Mouse (Mus musculus) G1E (cell line): ENCODE data around the gene Decr2. TPM values are rescaled to one million over a fixed set of nuclear protein-coding genes. Genes with fewer than 3 reads are reported as not detected.

Experiments used
- ATAC-seq: 2 replicates; pipeline ENCODE4 v1.8.0; 2016; ENCODE audit warnings: mild to moderate bottlenecking; ENCODE audit not compliant: insufficient number of reproducible peaks, poor library complexity, low FRiP score, severe bottlenecking; ENCODE audit errors: extremely low read depth
- DNase-seq: peaks from one replicate; pipeline ENCODE4 v3.0.0; 2012; ENCODE audit warnings: low spot score
- H3K27me3 ChIP-seq: 2 replicates; pipeline ENCODE4 v1.6.1; 2012; ENCODE audit warnings: mild to moderate bottlenecking, low read length, inconsistent platforms; ENCODE audit not compliant: insufficient read depth
- H3K36me3 ChIP-seq: replicated peaks from 2 replicates; pipeline ENCODE3; 2012; ENCODE audit warnings: mild to moderate bottlenecking, inconsistent platforms
- H3K4me1 ChIP-seq: 2 replicates; pipeline ENCODE4 v1.6.1; 2012; ENCODE audit warnings: low read depth, low read length, inconsistent platforms, mixed read lengths; ENCODE audit not compliant: insufficient read depth
- H3K4me3 ChIP-seq: 2 replicates; pipeline ENCODE4 v1.5.1; 2012; ENCODE audit warnings: low read depth, mild to moderate bottlenecking, inconsistent platforms, low read length, moderate library complexity, mixed read lengths
- H3K9me3 ChIP-seq: replicated peaks from 2 replicates; pipeline ENCODE4 v1.6.1; 2012; ENCODE audit warnings: inconsistent platforms
- CTCF ChIP-seq: IDR thresholded peaks from 2 replicates; pipeline ENCODE4 v1.5.1; 2012; ENCODE audit warnings: low read depth, low read length, inconsistent platforms, mixed read lengths
- GATA1 ChIP-seq: IDR thresholded peaks from 2 replicates; pipeline ENCODE4 v1.6.1; 2012; ENCODE audit warnings: borderline replicate concordance, low read length, inconsistent platforms, mixed read lengths
- GATA2 ChIP-seq: IDR thresholded peaks from 2 replicates; pipeline ENCODE4 v1.6.1; 2012; ENCODE audit warnings: low read depth, low read length, inconsistent platforms, borderline replicate concordance
- POLR2AphosphoS5 ChIP-seq: IDR thresholded peaks from 2 replicates; pipeline ENCODE4 v1.6.1; 2012; ENCODE audit warnings: low read depth, low read length, inconsistent platforms; ENCODE audit not compliant: insufficient replicate concordance
- TAL1 ChIP-seq: conservative IDR thresholded peaks from 2 replicates; pipeline ENCODE4 v1.6.1; 2012; ENCODE audit warnings: low read depth, low read length, inconsistent platforms, mixed read lengths
- polyA plus RNA-seq: library from polyadenylated mRNA; stranded (reverse); fragments of >175 nt; gene quantifications from 2 replicates; pipeline ENCODE4 v1.2.3, GENCODE M21; 2012
- total RNA-seq, 2 experiments: library from RNA; stranded (forward) in 1 of 2; stranded (reverse) in 1 of 2; fragments of 200-1000 nt in 1 of 2; fragments of >200 nt in 1 of 2; fragmentation: Nextera tagmentation in 1 of 2; gene quantifications; 2 replicates each; pipeline ENCODE4 v1.2.3; 2014 to 2017

The Decr2 gene
- total and polyA plus RNA-seq, 3 experiments, result 0.34 to 7.6 (median 6.4) TPM

DNA sequence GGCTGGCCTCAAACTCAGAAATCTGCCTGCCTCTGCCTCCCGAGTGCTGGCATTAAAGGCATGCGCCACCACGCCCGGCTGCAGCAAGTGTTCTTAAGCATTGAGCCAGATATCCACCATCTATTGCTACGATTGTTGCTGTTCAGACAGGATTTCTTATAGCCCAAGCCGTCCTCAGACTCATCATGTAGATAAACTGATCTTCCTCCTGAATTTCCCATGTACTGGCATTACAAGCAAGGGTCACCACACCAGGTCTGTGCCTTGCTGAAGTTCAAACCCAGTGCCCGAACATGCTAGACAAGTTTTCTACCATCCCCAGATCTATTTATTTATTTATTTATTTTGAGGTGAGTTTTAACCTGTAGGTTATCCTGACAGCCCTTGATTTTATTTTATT lies 8.3 kb upstream of the Decr2 start:
- peaks cover 8% of the 10 kb centered on the region for H3K36me3 ChIP-seq
- H3K4me1 ChIP-seq, result peaks cover 25% of the 10 kb centered on the region
- TF ChIP-seq TAL1 (no peak), GATA2 (no peak), GATA1 (no peak), CTCF (no peak)
- H3K9me3 ChIP-seq, result no peaks in the 10 kb centered on the region
- no peak for DNase-seq
- H3K27me3 ChIP-seq, result no peaks in the 10 kb centered on the region; the same call in 1 of the 2 replicates
- H3K4me3 ChIP-seq, result no peak overlapping the region
- ATAC-seq, result no peak

DNA sequence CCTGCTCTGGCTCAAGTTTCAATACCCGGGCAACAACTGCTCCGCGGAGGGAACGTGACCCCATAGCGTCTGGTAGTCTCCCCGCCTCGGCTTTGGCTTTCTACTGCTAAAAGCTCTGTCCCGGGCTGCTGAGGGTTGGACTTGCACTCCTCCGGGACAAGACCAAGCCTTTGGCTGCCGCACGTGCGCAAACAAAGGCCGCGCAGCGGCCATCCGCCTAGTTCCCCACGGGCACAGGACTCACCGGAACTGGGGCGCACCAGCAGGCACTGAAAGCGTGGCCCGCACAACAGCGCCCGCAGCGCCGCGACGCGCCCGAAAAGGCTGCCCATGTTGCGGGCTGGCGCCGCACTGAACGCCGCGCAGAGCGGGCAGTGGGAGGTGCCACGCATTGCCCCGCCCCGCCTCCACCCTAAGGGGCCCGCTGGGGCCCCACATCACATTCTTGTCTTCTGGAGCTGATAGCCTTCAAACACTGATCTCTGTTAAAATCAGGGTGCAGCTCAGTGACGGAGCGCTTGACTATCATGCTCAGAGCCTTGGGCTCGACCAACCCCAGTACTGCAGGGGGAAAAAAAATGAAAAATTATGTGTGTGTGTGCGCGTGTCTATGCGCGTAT lies 5.1 kb upstream of the Decr2 start, which contains the start of gene Nme4:
Gene Nme4 (minus strand): TSS at position 482 of the 620 bp plus-strand sequence.
- peak within 1 kb of the TSS; percentile 82 for H3K4me3 ChIP-seq
- H3K4me1 ChIP-seq, result peaks cover 29% of the 10 kb centered on the region
- H3K27me3 ChIP-seq, result no peaks in the 10 kb centered on the region; the same call in 1 of the 2 replicates
- DNase-seq (peak; percentile 83), ATAC-seq (peak; percentile 62)
- peaks cover 32% of the 10 kb centered on the region for H3K36me3 ChIP-seq
- no peaks in the 10 kb centered on the region for H3K9me3 ChIP-seq
- TF ChIP-seq TAL1 (no peak), GATA1 (no peak), POLR2AphosphoS5 (no peak), GATA2 (no peak), CTCF (no peak)

DNA sequence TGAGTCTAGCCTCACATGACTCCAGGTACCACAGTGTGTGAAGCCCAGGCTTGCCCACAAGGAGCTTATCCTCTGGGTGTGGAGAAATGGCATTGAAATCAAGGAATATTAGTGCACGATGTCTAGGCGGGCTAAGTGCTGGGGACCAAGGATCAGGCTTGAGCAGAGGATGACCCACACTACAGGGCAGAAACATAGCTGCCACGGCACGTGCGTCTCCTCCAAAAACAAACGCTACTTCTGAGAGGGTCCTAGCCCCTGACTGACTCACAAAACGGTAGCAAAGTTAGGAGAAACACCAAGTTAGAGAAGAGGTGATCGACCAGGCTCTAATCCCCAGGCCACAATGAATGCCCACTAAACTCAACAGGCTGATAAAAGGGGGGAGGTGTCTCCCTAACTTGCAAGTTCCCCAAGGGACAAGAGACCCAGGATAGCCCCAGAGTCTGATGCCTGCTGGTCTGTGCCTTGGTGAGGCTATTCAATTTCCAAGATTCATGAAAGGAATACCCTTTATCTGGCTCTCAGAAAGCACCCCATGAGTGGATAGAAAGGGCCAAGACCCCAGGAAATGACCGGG lies 4.5 kb upstream of the Decr2 start:
- peak overlapping the region; percentile 82 for H3K4me3 ChIP-seq
- H3K9me3 ChIP-seq, result no peaks in the 10 kb centered on the region
- peaks cover 34% of the 10 kb centered on the region for H3K36me3 ChIP-seq
- H3K27me3 ChIP-seq, result no peaks in the 10 kb centered on the region
- DNase-seq (peak; percentile 48), ATAC-seq (no peak)
- peaks cover 34% of the 10 kb centered on the region for H3K4me1 ChIP-seq
- TF ChIP-seq POLR2AphosphoS5 (no peak), GATA2 (no peak), CTCF (no peak), GATA1 (no peak), TAL1 (no peak)

DNA sequence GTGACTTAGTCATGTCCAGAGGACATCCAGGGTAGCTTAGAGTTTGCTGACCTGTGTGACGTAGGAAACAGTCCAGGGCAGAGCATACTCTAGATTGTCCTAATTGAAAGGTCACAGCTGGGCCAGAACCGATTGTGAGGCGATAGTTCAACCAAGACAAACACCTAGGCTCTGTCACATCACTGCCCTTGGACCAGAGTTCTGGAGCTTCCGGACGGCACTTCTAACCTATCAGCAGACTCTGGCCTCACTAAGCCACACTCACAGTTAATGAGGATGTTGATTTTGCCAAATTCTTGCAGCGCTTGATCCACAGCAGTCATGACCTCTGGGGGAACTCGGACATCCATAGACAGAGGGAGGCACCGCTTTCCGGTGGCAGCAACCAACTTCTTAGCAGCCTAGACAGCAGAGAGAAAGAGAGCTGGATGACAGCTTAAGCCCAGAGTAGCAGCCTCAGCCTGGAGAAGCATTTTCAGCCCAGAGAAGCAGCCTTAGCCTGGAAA lies 3.0 kb downstream of the Decr2 start:
- Histone ChIP-seq H3K4me3 (no peak overlapping the region), H3K4me1 (peaks cover 11% of the 10 kb centered on the region), H3K27me3 (no peaks in the 10 kb centered on the region), H3K36me3 (peaks cover 22% of the 10 kb centered on the region), H3K9me3 (no peaks in the 10 kb centered on the region)
- ATAC-seq (no peak), DNase-seq (no peak)
- TF ChIP-seq TAL1 (no peak), GATA2 (no peak), CTCF (no peak), GATA1 (no peak), POLR2AphosphoS5 (no peak)

DNA sequence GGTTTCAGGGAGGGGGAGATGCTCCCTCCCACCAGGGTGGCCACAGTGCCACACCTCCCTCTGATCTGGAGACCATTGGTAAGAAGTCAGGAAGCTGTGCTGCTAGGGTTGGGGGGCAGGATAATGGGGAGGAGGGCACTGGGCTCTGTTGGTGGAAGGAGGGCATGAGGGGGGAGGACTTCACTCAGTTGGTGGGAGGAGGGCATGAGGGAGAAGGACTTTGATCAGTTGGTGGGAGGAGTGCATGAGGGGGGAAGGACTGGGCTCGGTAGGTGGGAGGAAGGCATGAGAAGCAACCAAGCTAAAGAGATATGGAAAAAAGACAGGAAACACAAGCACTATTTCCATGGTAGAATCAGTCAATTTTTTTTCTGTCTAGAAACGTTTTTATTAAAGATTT lies 9.3 kb downstream of the Decr2 start:
- H3K9me3 ChIP-seq, result no peaks in the 10 kb centered on the region
- DNase-seq, result no peak
- TF ChIP-seq GATA1 (no peak), CTCF (no peak), GATA2 (no peak), POLR2AphosphoS5 (no peak), TAL1 (no peak)
- H3K36me3 ChIP-seq, result peaks cover 3% of the 10 kb centered on the region
- no peak for ATAC-seq
- H3K4me3 ChIP-seq, result no peak overlapping the region
- peaks cover 10% of the 10 kb centered on the region for H3K27me3 ChIP-seq
- no peaks in the 10 kb centered on the region; the same call in none of the 2 replicates for H3K4me1 ChIP-seq

DNA sequence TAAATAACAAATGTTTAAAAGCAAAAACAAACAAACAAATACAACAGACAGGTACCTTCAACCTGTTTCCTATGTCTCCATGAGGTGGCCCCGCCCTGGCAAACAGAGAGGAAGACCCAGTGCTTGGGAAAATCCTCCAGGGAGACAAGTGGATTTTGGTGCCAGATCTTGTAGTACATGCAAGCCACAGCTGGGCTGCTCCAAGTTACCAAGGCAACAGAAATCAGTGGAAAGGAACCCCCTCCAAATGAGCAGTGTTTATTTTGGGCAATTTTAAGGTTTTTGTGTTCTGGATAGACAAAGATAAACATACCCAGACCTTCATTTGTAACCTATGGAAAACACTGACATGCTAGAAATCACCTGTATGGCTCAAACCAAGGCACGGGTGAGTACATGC lies 11.3 kb downstream of the Decr2 start:
- Histone ChIP-seq H3K9me3 (no peaks in the 10 kb centered on the region), H3K27me3 (peaks cover 15% of the 10 kb centered on the region), H3K36me3 (peaks cover 3% of the 10 kb centered on the region), H3K4me3 (no peak overlapping the region), H3K4me1 (no peaks in the 10 kb centered on the region; the same call in none of the 2 replicates)
- ATAC-seq, result no peak
- DNase-seq, result no peak
- TF ChIP-seq GATA1 (no peak), CTCF (no peak), POLR2AphosphoS5 (no peak), TAL1 (no peak), GATA2 (no peak)
